Mouse (Mus musculus) brain, embryonic 14.5 days (tissue): Measurements from ENCODE around the gene Hnrnpk.

ENCODE experiments used
- CTCF ChIP-seq: fragments of 200-500 bp; IDR thresholded peaks from 2 replicates; pipeline ENCODE4 v1.5.1; 2012; ENCODE audit warnings: inconsistent platforms, mild to moderate bottlenecking, moderate library complexity, borderline replicate concordance; ENCODE audit not compliant: insufficient read depth, insufficient read length; ENCODE audit errors: extremely low read depth
- POLR2A ChIP-seq: fragments of 200-500 bp; IDR thresholded peaks from 2 replicates; pipeline ENCODE4 v1.6.1; 2012; ENCODE audit warnings: mild to moderate bottlenecking, inconsistent platforms, borderline replicate concordance; ENCODE audit not compliant: poor library complexity, insufficient read depth, insufficient read length, severe bottlenecking; ENCODE audit errors: extremely low read depth

GRCm38 (mm10) chr13:58450459-58451182, 47.5 kb upstream of the Hnrnpk start:
- no peak for TF ChIP-seq CTCF
- TF ChIP-seq POLR2A = no peak
